Mouse (Mus musculus) olfactory bulb, adult 2 months (tissue): ENCODE measurements around the gene Fbxo44.

Experiments
- CTCF ChIP-seq: fragments of 200-500 bp; IDR thresholded peaks from 2 replicates; pipeline ENCODE4 v1.5.1; 2012; ENCODE audit warnings: low read depth, mild to moderate bottlenecking, low read length, moderate library complexity; ENCODE audit not compliant: insufficient read depth
- POLR2A ChIP-seq: fragments of 200-500 bp; IDR thresholded peaks from 2 replicates; pipeline ENCODE4 v1.6.1; 2012; ENCODE audit warnings: mild to moderate bottlenecking, low read depth, low read length, moderate library complexity; ENCODE audit not compliant: insufficient read depth

- TF ChIP-seq CTCF (no peak), POLR2A (no peak)
These were observed 22.8 kb downstream of the Fbxo44 start for GRCm38 (mm10) chr4:148137503-148137902.
